Mouse (Mus musculus) ES-Bruce4 (cell line): Measurements from ENCODE around the gene Gcgr. TPM values are rescaled to one million over a fixed set of nuclear protein-coding genes. Genes with fewer than 3 reads are reported as not detected.

Experiments used
- H3K27ac ChIP-seq: 2 replicates; pipeline ENCODE4 v1.5.1; 2012; ENCODE audit warnings: low read length, inconsistent platforms; ENCODE audit not compliant: insufficient read depth
- H3K27me3 ChIP-seq: 2 replicates; pipeline ENCODE4 v1.6.1; 2012; ENCODE audit warnings: mild to moderate bottlenecking, low read length, inconsistent platforms; ENCODE audit not compliant: control insufficient read depth, poor library complexity, insufficient read depth, severe bottlenecking
- H3K36me3 ChIP-seq: 2 replicates; pipeline ENCODE4 v1.6.1; 2012; ENCODE audit warnings: inconsistent platforms, mild to moderate bottlenecking, low read length, moderate library complexity; ENCODE audit not compliant: control insufficient read depth, poor library complexity, insufficient read depth, severe bottlenecking
- H3K4me1 ChIP-seq: one replicate; pipeline ENCODE4 v1.8.1; 2011; ENCODE audit warnings: low read length; ENCODE audit not compliant: control insufficient read depth, insufficient read depth
- H3K4me3 ChIP-seq: 2 replicates; pipeline ENCODE4 v1.5.1; 2011; ENCODE audit warnings: low read depth, mild to moderate bottlenecking, low read length
- H3K9ac ChIP-seq: 2 replicates; pipeline ENCODE4 v1.6.1; 2012; ENCODE audit warnings: low read depth, mild to moderate bottlenecking, inconsistent platforms; ENCODE audit not compliant: poor library complexity, severe bottlenecking
- H3K9me3 ChIP-seq: replicated peaks from 2 replicates; pipeline ENCODE4 v1.6.1; 2012; ENCODE audit warnings: mild to moderate bottlenecking, low read length, inconsistent platforms; ENCODE audit not compliant: control insufficient read depth, poor library complexity, insufficient read depth, severe bottlenecking
- CTCF ChIP-seq: IDR thresholded peaks from one replicate; pipeline ENCODE4 v1.8.1; 2011; ENCODE audit warnings: low read depth, low read length
- EP300 ChIP-seq: IDR thresholded peaks from 2 replicates; pipeline ENCODE4 v1.6.1; 2011; ENCODE audit warnings: low read depth, low read length; ENCODE audit not compliant: insufficient read depth
- POLR2A ChIP-seq: IDR thresholded peaks from one replicate; pipeline ENCODE4 v1.8.1; 2011; ENCODE audit warnings: low read length; ENCODE audit not compliant: insufficient read depth
- polyA plus RNA-seq: library from polyadenylated mRNA; stranded (reverse); fragments of >200 nt; gene quantifications from 2 replicates; pipeline ENCODE4 v1.2.4, GENCODE M21; 2011; ENCODE audit warnings: low read depth; ENCODE audit not compliant: missing spikeins, insufficient read depth, insufficient read length

The Gcgr gene
- polyA plus RNA-seq, 1 experiment: not detected

DNA sequence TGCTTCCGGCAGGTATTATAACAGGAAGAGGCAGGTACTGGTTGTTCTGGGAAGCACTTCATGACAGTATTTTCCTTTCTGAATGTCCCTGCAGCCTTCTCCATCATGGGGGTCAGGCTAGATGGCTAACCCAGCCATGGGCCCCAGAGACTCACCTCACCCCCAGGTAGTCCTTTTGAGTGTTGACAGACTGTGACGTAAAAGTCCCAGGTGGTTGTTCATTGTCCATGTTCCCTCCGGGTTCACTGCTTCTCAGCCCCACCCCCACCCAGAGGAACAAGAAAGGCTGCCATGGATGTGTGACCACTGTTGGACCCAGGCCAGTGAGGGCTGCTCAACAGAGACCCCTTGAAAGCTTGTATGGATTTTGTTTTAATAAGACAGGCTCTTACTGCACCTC, 37.1 kb upstream of the Gcgr start:
- Histone ChIP-seq H3K9ac (no peak overlapping the region), H3K4me3 (no peak overlapping the region), H3K36me3 (peaks cover 19% of the 10 kb centered on the region), H3K9me3 (no peaks in the 10 kb centered on the region), H3K27ac (no peak overlapping the region), H3K27me3 (no peaks in the 10 kb centered on the region), H3K4me1 (peaks cover 2% of the 10 kb centered on the region)
- TF ChIP-seq POLR2A: no peak
- TF ChIP-seq CTCF: no peak
- TF ChIP-seq EP300: no peak

GRCm38 (mm10) chr11:120493911-120494310, 36.6 kb upstream of the Gcgr start:
- peaks cover 2% of the 10 kb centered on the region for H3K4me1 ChIP-seq
- H3K9ac ChIP-seq: no peak overlapping the region
- H3K27ac ChIP-seq: no peak overlapping the region
- peaks cover 14% of the 10 kb centered on the region for H3K36me3 ChIP-seq
- H3K27me3 ChIP-seq: no peaks in the 10 kb centered on the region
- H3K4me3 ChIP-seq: no peak overlapping the region
- H3K9me3 ChIP-seq: no peaks in the 10 kb centered on the region
- TF ChIP-seq CTCF (no peak), EP300 (no peak), POLR2A (no peak)

GRCm38 (mm10) chr11:120497436-120497835, 33.1 kb upstream of the Gcgr start:
- no peaks in the 10 kb centered on the region for H3K4me1 ChIP-seq
- H3K9me3 ChIP-seq: no peaks in the 10 kb centered on the region
- H3K4me3 ChIP-seq: no peak overlapping the region
- TF ChIP-seq POLR2A (no peak), EP300 (no peak), CTCF (no peak)
- H3K27me3 ChIP-seq: no peaks in the 10 kb centered on the region
- H3K36me3 ChIP-seq: peaks cover 10% of the 10 kb centered on the region; the same call in 1 of the 2 replicates
- H3K9ac ChIP-seq: no peak overlapping the region
- no peak overlapping the region for H3K27ac ChIP-seq

- TF ChIP-seq CTCF (no peak), EP300 (no peak), POLR2A (no peak)
- Histone ChIP-seq H3K36me3 (peaks cover 10% of the 10 kb centered on the region; the same call in 1 of the 2 replicates), H3K4me3 (no peak overlapping the region), H3K9ac (no peak overlapping the region), H3K4me1 (no peaks in the 10 kb centered on the region), H3K27ac (no peak overlapping the region), H3K27me3 (no peaks in the 10 kb centered on the region), H3K9me3 (no peaks in the 10 kb centered on the region)
Measured at GRCm38 (mm10) chr11:120498226-120498625, 32.3 kb upstream of the Gcgr start.

DNA sequence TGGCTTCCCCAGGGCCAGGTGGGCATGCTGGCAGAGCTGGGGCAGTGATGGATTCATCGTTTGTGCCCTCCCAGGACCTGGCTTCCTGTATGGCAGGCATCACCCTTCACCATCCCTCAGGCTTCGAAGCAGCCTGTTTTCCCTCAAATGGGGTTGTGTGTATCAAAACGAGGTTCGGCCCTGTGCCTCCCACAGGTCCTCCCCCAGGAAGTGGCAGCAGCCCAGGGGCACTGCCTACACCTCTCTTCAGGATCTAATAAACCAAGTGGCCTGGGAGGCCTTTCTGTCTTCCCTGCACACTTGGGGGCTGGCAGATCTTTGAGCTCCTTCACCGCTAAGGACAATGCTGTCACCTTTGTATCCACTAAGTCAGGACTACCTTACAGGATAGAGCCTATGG, 31.6 kb upstream of the Gcgr start:
- Histone ChIP-seq H3K4me3 (no peak overlapping the region), H3K27ac (no peak overlapping the region)
- TF ChIP-seq CTCF (no peak), POLR2A (no peak), EP300 (no peak)

GRCm38 (mm10) chr11:120499894-120500293, 30.6 kb upstream of the Gcgr start:
- Histone ChIP-seq H3K4me1 (no peaks in the 10 kb centered on the region), H3K36me3 (peaks cover 10% of the 10 kb centered on the region; the same call in 1 of the 2 replicates), H3K9me3 (no peaks in the 10 kb centered on the region), H3K27ac (no peak overlapping the region), H3K27me3 (no peaks in the 10 kb centered on the region), H3K9ac (no peak overlapping the region), H3K4me3 (no peak overlapping the region)
- TF ChIP-seq CTCF (no peak), POLR2A (no peak), EP300 (no peak)

More for the DNA sequence above, 31.6 kb upstream of the Gcgr start:
- Histone ChIP-seq H3K9ac (no peak overlapping the region), H3K4me1 (no peaks in the 10 kb centered on the region), H3K36me3 (peaks cover 10% of the 10 kb centered on the region; the same call in 1 of the 2 replicates), H3K9me3 (no peaks in the 10 kb centered on the region), H3K27me3 (no peaks in the 10 kb centered on the region)
